Mouse (Mus musculus): Measurements from ENCODE around the gene Hnf1b.

DNA sequence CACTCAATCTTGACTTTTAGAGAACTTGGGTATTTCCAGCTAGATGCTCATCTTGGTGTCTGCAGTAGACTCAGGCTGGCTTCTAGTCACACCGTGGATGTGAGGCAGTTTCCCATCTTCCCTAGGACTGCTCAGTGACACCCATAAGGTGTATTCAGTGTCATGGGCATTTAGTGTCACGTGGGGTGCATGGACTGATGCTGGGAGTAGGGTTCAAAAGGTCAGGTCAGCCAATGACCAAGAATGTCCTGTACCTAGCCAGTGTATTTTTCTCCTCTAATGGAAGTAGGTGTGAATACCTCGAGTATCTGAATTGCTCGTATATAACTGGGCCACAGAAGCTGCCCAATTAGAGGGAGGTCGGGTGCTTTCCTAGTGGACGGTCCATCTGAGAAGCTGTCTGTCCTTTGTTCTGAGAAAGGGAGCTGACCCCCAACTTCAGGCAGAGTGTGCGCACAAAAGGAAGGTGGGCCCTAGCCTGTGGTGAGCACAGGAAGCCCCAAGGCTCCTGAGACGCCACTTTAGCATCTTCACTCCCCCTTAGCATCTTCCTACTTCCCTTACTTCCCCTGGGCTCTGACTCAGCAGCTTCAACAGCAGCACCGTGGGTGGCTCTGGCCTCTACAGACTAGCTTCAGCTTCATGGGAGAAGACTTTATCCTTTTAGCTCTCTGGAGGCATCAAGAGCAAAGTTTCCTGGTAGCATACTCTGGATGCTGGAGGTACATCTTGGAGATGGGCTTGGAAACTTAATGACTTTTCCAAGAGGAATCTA, 22.1 kb downstream of the Hnf1b start:
- TF ChIP-seq NRF1 (IDR thresholded peaks at IDR 0.05; ENCODE audit: low read depth, low read length) (no peak), RAD21 (IDR thresholded peaks at IDR 0.05; ENCODE audit: low read depth, low read length) (no peak), CHD2 (IDR thresholded peaks at IDR 0.05; ENCODE audit: low read length) (no peak), PAX5 (IDR thresholded peaks at IDR 0.05; ENCODE audit: low read length) (no peak), USF1 (IDR thresholded peaks at IDR 0.05; ENCODE audit: low read depth, low read length) (no peak), GABPA (IDR thresholded peaks at IDR 0.05; ENCODE audit: insufficient replicate concordance, low read depth, low read length) (no peak), POLR2A (IDR thresholded peaks at IDR 0.05; ENCODE audit: low read depth, low read length) (no peak), USF2 (conservative IDR thresholded peaks at IDR 0.05; ENCODE audit: low read depth, low read length) (no peak)
